Mouse (Mus musculus) midbrain, embryonic 15.5 days (tissue): ENCODE measurements around the gene Rusc2. TPM values are rescaled to one million over a fixed set of nuclear protein-coding genes. Genes with fewer than 3 reads are reported as not detected.

ENCODE experiments used
- ATAC-seq: fragments of 200-750 bp; cut with Nextera tagmentation; replicated peaks from 2 replicates; pipeline ENCODE4 v1.8.0; 2017; ENCODE audit warnings: moderate TSS enrichment
- H3K27ac ChIP-seq: fragments of 300-500 bp; sonication (generic); 2 replicates; pipeline ENCODE4 v1.5.1; 2015; ENCODE audit warnings: mild to moderate bottlenecking, inconsistent platforms
- H3K27me3 ChIP-seq: fragments of 300-500 bp; sonication (generic); replicated peaks from 2 replicates; pipeline ENCODE4 v1.6.1; 2015; ENCODE audit warnings: inconsistent platforms
- H3K36me3 ChIP-seq: fragments of 300-500 bp; sonication (generic); replicated peaks from 2 replicates; pipeline ENCODE4 v1.6.1; 2015; ENCODE audit warnings: inconsistent platforms
- H3K4me1 ChIP-seq: fragments of 300-500 bp; sonication (generic); 2 replicates; pipeline ENCODE4 v1.6.1; 2015; ENCODE audit warnings: inconsistent platforms
- H3K4me2 ChIP-seq: fragments of 300-500 bp; sonication (generic); 2 replicates; pipeline ENCODE4 v1.6.1; 2015; ENCODE audit warnings: inconsistent platforms, mild to moderate bottlenecking, moderate library complexity
- H3K4me3 ChIP-seq: fragments of 300-500 bp; sonication (generic); 2 replicates; pipeline ENCODE4 v1.5.1; 2015; ENCODE audit warnings: mild to moderate bottlenecking, inconsistent platforms
- H3K9ac ChIP-seq: fragments of 300-500 bp; sonication (generic); 2 replicates; pipeline ENCODE4 v1.6.1; 2015; ENCODE audit warnings: mild to moderate bottlenecking, inconsistent platforms
- H3K9me3 ChIP-seq: fragments of 300-500 bp; sonication (generic); 2 replicates; pipeline ENCODE4 v1.6.1; 2016; ENCODE audit warnings: inconsistent platforms
- WGBS: fragments of 180-500 bp; shearing (Covaris S2); methylation state at CpG from one replicate; pipeline ENCODE4 v1.1.7; 2015; ENCODE audit warnings: mixed read lengths; 5-methylcytosine and 5-hydroxymethylcytosine counted together
- polyA plus RNA-seq: library from polyadenylated mRNA; unstranded; fragments of >200 nt; fragmentation: Nextera tagmentation; extraction: Ambion mirVana; gene quantifications from 2 replicates; pipeline ENCODE4 v1.2.1, GENCODE M21; 2015

The Rusc2 gene
- polyA plus RNA-seq, 1 experiment from 2014 or later: 107 TPM

GRCm38 (mm10) chr4:43432832-43433231, 51.1 kb downstream of the Rusc2 start:
- H3K27ac ChIP-seq: no peak overlapping the region
- peaks cover 11% of the 10 kb centered on the region for H3K4me1 ChIP-seq
- no peak overlapping the region for H3K4me2 ChIP-seq
- H3K36me3 ChIP-seq: no peaks in the 10 kb centered on the region
- H3K9ac ChIP-seq: no peak overlapping the region
- no peak for ATAC-seq
- H3K9me3 ChIP-seq: no peaks in the 10 kb centered on the region
- no peak overlapping the region for H3K4me3 ChIP-seq
- WGBS: 88% methylated on average over 1 of the region's 1 CpGs
- H3K27me3 ChIP-seq: no peaks in the 10 kb centered on the region

- WGBS: 23% methylated on average over 4 of the region's 4 CpGs
- peak within 1 kb of the TSS; percentile 99 for H3K9ac ChIP-seq
- peaks cover 13% of the 10 kb centered on the region for H3K36me3 ChIP-seq
- peak within 1 kb of the TSS; percentile 96 for H3K27ac ChIP-seq
- peak within 1 kb of the TSS; percentile 73 for H3K4me3 ChIP-seq
- H3K4me1 ChIP-seq: peaks cover 17% of the 10 kb centered on the region
- H3K4me2 ChIP-seq: peak within 1 kb of the TSS; percentile 75
- no peaks in the 10 kb centered on the region for H3K9me3 ChIP-seq
- peak; percentile 14 for ATAC-seq
- no peaks in the 10 kb centered on the region for H3K27me3 ChIP-seq
These were observed 59.9 kb downstream of the Rusc2 start, which contains the start of gene Tesk1 for GRCm38 (mm10) chr4:43441639-43442038. Tesk1 (plus strand) TSS chr4:43441939.

- Histone ChIP-seq H3K36me3 (peaks cover 17% of the 10 kb centered on the region), H3K4me1 (peaks cover 17% of the 10 kb centered on the region), H3K4me2 (peak overlapping the region; percentile 75), H3K27me3 (no peaks in the 10 kb centered on the region), H3K27ac (peak overlapping the region; percentile 96), H3K4me3 (peak overlapping the region; percentile 73), H3K9ac (peak overlapping the region; percentile 99), H3K9me3 (no peaks in the 10 kb centered on the region)
- ATAC-seq: peak; percentile 96
- under 1% methylated on average over 33 of the region's 33 CpGs for WGBS
These were observed 60.3 kb downstream of the Rusc2 start for GRCm38 (mm10) chr4:43442044-43442443.

GRCm38 (mm10) chr4:43442456-43443361, 60.9 kb downstream of the Rusc2 start:
- Histone ChIP-seq H3K4me1 (peaks cover 17% of the 10 kb centered on the region), H3K27me3 (no peaks in the 10 kb centered on the region), H3K9ac (peak overlapping the region; percentile 99), H3K27ac (peak overlapping the region; percentile 96), H3K4me3 (peak overlapping the region; percentile 73), H3K36me3 (peaks cover 23% of the 10 kb centered on the region), H3K4me2 (peak overlapping the region; percentile 75), H3K9me3 (no peaks in the 10 kb centered on the region)
- WGBS: under 1% methylated on average over 82 of the region's 88 CpGs
- ATAC-seq: peak; percentile 80

- Histone ChIP-seq H3K27ac (peak overlapping the region; percentile 96), H3K4me2 (peak overlapping the region; percentile 75), H3K9me3 (no peaks in the 10 kb centered on the region), H3K9ac (peak overlapping the region; percentile 99), H3K4me1 (peaks cover 17% of the 10 kb centered on the region), H3K36me3 (peaks cover 23% of the 10 kb centered on the region), H3K4me3 (peak overlapping the region; percentile 73), H3K27me3 (no peaks in the 10 kb centered on the region)
- WGBS: under 1% methylated on average over 26 of the region's 28 CpGs
- ATAC-seq: no peak
These were observed 61.7 kb downstream of the Rusc2 start for GRCm38 (mm10) chr4:43443511-43443910.

- H3K36me3 ChIP-seq: peaks cover 23% of the 10 kb centered on the region
- H3K4me3 ChIP-seq: no peak overlapping the region
- H3K4me2 ChIP-seq: no peak overlapping the region
- 0 out of 2 replicates have a peak, but pooled peaks cover 2% of the 10 kb centered on the region for H3K27me3 ChIP-seq
- H3K9ac ChIP-seq: no peak overlapping the region
- WGBS: 89% methylated on average over 13 of the region's 13 CpGs
- peaks cover 12% of the 10 kb centered on the region for H3K4me1 ChIP-seq
- no peaks in the 10 kb centered on the region for H3K9me3 ChIP-seq
- H3K27ac ChIP-seq: no peak overlapping the region
- ATAC-seq: no peak
These were observed 65.5 kb downstream of the Rusc2 start for GRCm38 (mm10) chr4:43447251-43447650.

GRCm38 (mm10) chr4:43448554-43448953, 66.8 kb downstream of the Rusc2 start:
- peaks cover 10% of the 10 kb centered on the region; the same call in 1 of the 2 replicates for H3K27me3 ChIP-seq
- peaks cover 23% of the 10 kb centered on the region for H3K36me3 ChIP-seq
- WGBS: 87% methylated on average over 3 of the region's 3 CpGs
- no peak overlapping the region for H3K27ac ChIP-seq
- no peaks in the 10 kb centered on the region for H3K9me3 ChIP-seq
- peaks cover 16% of the 10 kb centered on the region for H3K4me1 ChIP-seq
- H3K4me2 ChIP-seq: no peak overlapping the region
- H3K9ac ChIP-seq: no peak overlapping the region
- ATAC-seq: no peak
- H3K4me3 ChIP-seq: no peak overlapping the region

- Histone ChIP-seq H3K4me2 (no peak overlapping the region), H3K9ac (no peak overlapping the region), H3K27me3 (peaks cover 21% of the 10 kb centered on the region), H3K4me3 (no peak overlapping the region), H3K36me3 (peaks cover 3% of the 10 kb centered on the region), H3K27ac (no peak overlapping the region), H3K9me3 (no peaks in the 10 kb centered on the region), H3K4me1 (peaks cover 10% of the 10 kb centered on the region)
- ATAC-seq: no peak
- 60% methylated on average over 11 of the region's 11 CpGs for WGBS
These were observed 70.5 kb downstream of the Rusc2 start for GRCm38 (mm10) chr4:43452315-43452714.

GRCm38 (mm10) chr4:43453413-43453812, 71.6 kb downstream of the Rusc2 start:
- no peak for ATAC-seq
- under 1% methylated on average over 17 of the region's 18 CpGs for WGBS
- H3K4me2 ChIP-seq: peak overlapping the region; percentile 33
- H3K4me3 ChIP-seq: peak overlapping the region; percentile 5; the same call in 1 of the 2 replicates
- no peak overlapping the region for H3K27ac ChIP-seq
- peaks cover 10% of the 10 kb centered on the region for H3K4me1 ChIP-seq
- H3K9ac ChIP-seq: no peak overlapping the region
- H3K27me3 ChIP-seq: peaks cover 21% of the 10 kb centered on the region
- no peaks in the 10 kb centered on the region for H3K9me3 ChIP-seq
- no peaks in the 10 kb centered on the region for H3K36me3 ChIP-seq

GRCm38 (mm10) chr4:43454041-43454836, 72.5 kb downstream of the Rusc2 start, which contains the start of gene Cd72:
Cd72 (minus strand) TSS chr4:43454628.
- 0 out of 2 replicates have a peak, but pooled peaks have one; percentile 24 for ATAC-seq
- Histone ChIP-seq H3K9me3 (no peaks in the 10 kb centered on the region), H3K36me3 (no peaks in the 10 kb centered on the region), H3K4me3 (peak within 1 kb of the TSS; percentile 5; the same call in 1 of the 2 replicates), H3K4me2 (peak within 1 kb of the TSS; percentile 33), H3K27ac (no peak within 1 kb of the TSS), H3K9ac (no peak within 1 kb of the TSS), H3K27me3 (peaks cover 21% of the 10 kb centered on the region), H3K4me1 (peaks cover 10% of the 10 kb centered on the region)
- 34% methylated on average over 20 of the region's 20 CpGs for WGBS

- no peaks in the 10 kb centered on the region for H3K36me3 ChIP-seq
- no peak overlapping the region for H3K27ac ChIP-seq
- H3K4me3 ChIP-seq: no peak overlapping the region
- 33% methylated on average over 4 of the region's 4 CpGs for WGBS
- no peak overlapping the region for H3K9ac ChIP-seq
- no peak overlapping the region for H3K4me2 ChIP-seq
- H3K4me1 ChIP-seq: peaks cover 10% of the 10 kb centered on the region
- ATAC-seq: no peak
- no peaks in the 10 kb centered on the region for H3K9me3 ChIP-seq
- peaks cover 21% of the 10 kb centered on the region for H3K27me3 ChIP-seq
These were observed 74.7 kb downstream of the Rusc2 start for GRCm38 (mm10) chr4:43456470-43456869.

- Histone ChIP-seq H3K4me3 (no peak overlapping the region), H3K9ac (no peak overlapping the region), H3K27ac (no peak overlapping the region), H3K4me1 (peaks cover 10% of the 10 kb centered on the region), H3K4me2 (no peak overlapping the region), H3K36me3 (no peaks in the 10 kb centered on the region), H3K9me3 (no peaks in the 10 kb centered on the region), H3K27me3 (peaks cover 20% of the 10 kb centered on the region)
- ATAC-seq: no peak
- 24% methylated on average over 8 of the region's 8 CpGs for WGBS
These were observed 75.3 kb downstream of the Rusc2 start for GRCm38 (mm10) chr4:43457124-43457523.
